Mouse (Mus musculus): ENCODE measurements at regions not wholly inside any gene's neighbourhood (a gene's known extent, or its start where the extent isn't known, plus 50 kb on each side); places are given as distances from the start of the nearest gene placed in this dataset.

- Histone ChIP-seq H3K9me3 (replicated peaks; ENCODE audit: low read length) (peaks cover 6% of the 10 kb centered on the region), H3K27me3 (replicated peaks) (peaks cover 92% of the 10 kb centered on the region), H3K79me2 (replicated peaks; ENCODE audit: control insufficient read depth, extremely low read depth, insufficient read depth, poor library complexity, severe bottlenecking) (no peaks in the 10 kb centered on the region), H3K4me3 (replicated peaks in 1 of 3; ENCODE audit: low read depth in 2 of 3, low read length in 2 of 3, poor library complexity in 1 of 3) (no peak overlapping the region), H3K27ac (ENCODE audit: insufficient read depth, low read depth) (no peak overlapping the region), H3K9ac (ENCODE audit: insufficient read depth, low read depth) (no peak overlapping the region), H3K4me2 (ENCODE audit: insufficient read depth, low read depth, poor library complexity, severe bottlenecking) (no peak overlapping the region), H3K36me3 (replicated peaks in 1 of 2; ENCODE audit: control insufficient read depth in 1 of 2, insufficient read depth in 1 of 2, low read length in 1 of 2) (no peaks in the 10 kb centered on the region), H3K4me1 (ENCODE audit: control insufficient read depth in 1 of 2, insufficient read depth in 2 of 2) (no peaks in the 10 kb centered on the region)
- dilution Hi-C loops (cut with MboI; ENCODE audit: extremely low pct_ligation_motif_present, extremely low pct_unique_long_range_greater_than_20kb, low sequenced_read_pairs), result no loop called here
- in situ Hi-C loops (cut with MboI; ENCODE audit: low pct_ligation_motif_present, low pct_unique_long_range_greater_than_20kb, low sequenced_read_pairs), result no loop called here
- TF ChIP-seq SMC3 (IDR thresholded peaks at IDR 0.05; ENCODE audit: low read depth, low read length), result no peak
- no peak for TF ChIP-seq GABPA (IDR thresholded peaks at IDR 0.05; ENCODE audit: insufficient replicate concordance, low read depth, low read length)
- TF ChIP-seq PAX5 (IDR thresholded peaks at IDR 0.05; ENCODE audit: low read length), result no peak
- no peak for TF ChIP-seq KAT2A (IDR thresholded peaks at IDR 0.05; ENCODE audit: insufficient replicate concordance, low read length)
- TF ChIP-seq MYC (IDR thresholded peaks at IDR 0.05; ENCODE audit: low read depth, low read length), result no peak
- TF ChIP-seq USF1 (IDR thresholded peaks at IDR 0.05; ENCODE audit: low read depth, low read length), result no peak
- TF ChIP-seq IRF4 (IDR thresholded peaks at IDR 0.05; ENCODE audit: low read depth, low read length), result no peak
- TF ChIP-seq ZMIZ1 (IDR thresholded peaks at IDR 0.05; ENCODE audit: low read depth, low read length), result no peak
- no peak for TF ChIP-seq MAFK (IDR thresholded peaks at IDR 0.05; ENCODE audit: insufficient replicate concordance, low read length)
- no peak for TF ChIP-seq UBTF (IDR thresholded peaks at IDR 0.05; ENCODE audit: low read depth, low read length)
- no peak for DNase-seq (ENCODE audit: extremely low read depth)
These were observed 94.7 kb downstream of the Ndufa10 start for GRCm38 (mm10) chr1:92378741-92379509.

- Histone ChIP-seq H3K79me2 (replicated peaks; ENCODE audit: control insufficient read depth, extremely low read depth, insufficient read depth, poor library complexity, severe bottlenecking) (no peaks in the 10 kb centered on the region), H3K4me3 (replicated peaks in 1 of 3; ENCODE audit: low read depth in 2 of 3, low read length in 2 of 3, poor library complexity in 1 of 3) (no peak overlapping the region), H3K9ac (ENCODE audit: insufficient read depth, low read depth) (no peak overlapping the region), H3K4me2 (ENCODE audit: insufficient read depth, low read depth, poor library complexity, severe bottlenecking) (no peak overlapping the region), H3K27ac (ENCODE audit: insufficient read depth, low read depth) (no peak overlapping the region), H3K4me1 (ENCODE audit: control insufficient read depth in 1 of 2, insufficient read depth in 2 of 2) (no peaks in the 10 kb centered on the region), H3K27me3 (replicated peaks) (peaks cover 81% of the 10 kb centered on the region), H3K36me3 (replicated peaks in 1 of 2; ENCODE audit: control insufficient read depth in 1 of 2, insufficient read depth in 1 of 2, low read length in 1 of 2) (no peaks in the 10 kb centered on the region), H3K9me3 (replicated peaks; ENCODE audit: low read length) (peaks cover 3% of the 10 kb centered on the region)
- TF ChIP-seq E2F4 (IDR thresholded peaks at IDR 0.05; ENCODE audit: insufficient replicate concordance, low read depth, low read length), result no peak
- no peak for TF ChIP-seq MYC (IDR thresholded peaks at IDR 0.05; ENCODE audit: low read depth, low read length)
- no peak for TF ChIP-seq JUN (IDR thresholded peaks at IDR 0.05; ENCODE audit: insufficient read depth, low read depth, low read length)
- no peak for TF ChIP-seq USF2 (conservative IDR thresholded peaks at IDR 0.05; ENCODE audit: low read depth, low read length)
- TF ChIP-seq JUND (conservative IDR thresholded peaks at IDR 0.05; ENCODE audit: low read depth, low read length), result no peak
- TF ChIP-seq MAX (IDR thresholded peaks at IDR 0.05; ENCODE audit: low read length), result no peak
- TF ChIP-seq ELF1 (IDR thresholded peaks at IDR 0.05; ENCODE audit: low read depth, low read length), result no peak
- no peak for TF ChIP-seq UBTF (IDR thresholded peaks at IDR 0.05; ENCODE audit: low read depth, low read length)
- in situ Hi-C loops (cut with MboI; ENCODE audit: low pct_ligation_motif_present, low pct_unique_long_range_greater_than_20kb, low sequenced_read_pairs) (no loop called here), dilution Hi-C loops (cut with MboI; ENCODE audit: extremely low pct_ligation_motif_present, extremely low pct_unique_long_range_greater_than_20kb, low sequenced_read_pairs) (no loop called here)
- DNase-seq (ENCODE audit: extremely low read depth), result no peak
These were observed 97.2 kb downstream of the Ndufa10 start for GRCm38 (mm10) chr1:92376456-92376855.

Data from CH12.LX (cell line).